Mouse (Mus musculus): ENCODE results near the gene Ank2.

The Ank2 gene

DNA sequence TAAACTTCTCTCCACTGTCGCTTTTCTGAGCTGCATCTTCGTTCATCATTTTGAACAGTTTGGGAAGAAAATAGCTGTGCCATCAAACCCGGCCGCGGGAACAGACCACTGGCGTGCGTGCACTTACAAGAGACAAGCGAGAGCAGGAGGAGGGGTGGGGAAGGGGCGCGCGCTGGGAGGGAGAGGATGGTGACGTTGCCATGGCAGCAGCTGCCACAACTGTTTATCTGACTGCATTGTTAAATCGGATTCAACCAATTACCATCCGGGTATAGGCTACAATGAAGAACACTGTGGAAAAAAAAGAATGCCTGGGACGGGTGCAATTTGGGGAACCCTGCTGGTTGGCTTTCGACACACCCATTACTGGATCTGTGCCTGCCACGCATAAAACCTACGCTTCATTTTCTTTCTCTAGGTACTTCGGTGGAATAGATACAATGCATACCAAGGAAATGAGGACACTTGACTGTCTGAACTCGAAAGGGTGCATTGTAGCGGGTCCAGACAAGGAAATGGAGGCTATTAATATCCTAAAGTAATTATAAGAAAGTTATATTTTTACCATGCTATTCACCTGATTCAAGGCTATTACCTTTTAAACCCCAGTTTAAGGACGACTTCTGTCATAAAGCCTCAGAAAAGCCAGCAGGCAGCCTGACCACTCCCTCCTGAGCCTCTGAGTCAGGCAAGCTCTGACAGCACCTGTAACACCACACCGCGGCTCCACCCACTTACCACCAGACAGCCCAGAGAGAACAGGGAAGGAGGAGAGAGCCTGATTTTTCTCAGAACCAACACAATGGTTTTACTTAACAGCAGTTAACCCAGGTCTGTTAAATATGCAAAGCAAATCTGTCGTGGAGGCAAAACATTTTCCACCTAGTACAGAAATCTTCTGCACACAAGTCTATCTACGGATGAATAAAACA lies 273.1 kb downstream of the Ank2 start:
- DNase-seq, result peak; percentile 87

DNA sequence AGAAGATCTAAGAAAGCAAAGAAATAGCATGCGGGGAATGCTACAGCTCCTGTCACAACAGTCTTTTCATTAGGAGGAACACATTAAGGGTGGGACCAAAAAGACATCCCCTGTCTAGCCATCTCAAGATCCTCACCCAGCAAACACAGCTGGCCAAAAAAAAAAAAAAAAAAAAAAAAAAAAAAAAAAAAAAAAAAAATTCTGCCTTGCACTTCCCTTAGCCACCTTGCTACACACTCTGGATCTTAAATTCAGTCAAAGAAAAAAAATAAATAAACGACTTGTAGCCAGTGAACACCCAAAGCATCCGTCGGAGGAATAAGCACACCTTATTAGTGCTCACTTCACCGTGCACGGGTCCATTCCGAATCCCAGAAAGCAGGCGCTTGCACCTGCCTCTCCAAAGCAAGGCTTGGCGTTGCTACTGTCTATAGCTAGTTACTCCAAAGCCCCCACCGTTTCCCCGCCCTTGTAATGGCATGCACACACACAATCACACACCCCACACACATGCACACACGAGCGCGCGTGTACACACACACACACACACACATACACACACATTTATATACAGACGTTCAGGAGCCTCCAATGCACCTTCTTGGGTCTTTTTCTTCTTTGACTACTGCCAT lies 273.9 kb downstream of the Ank2 start:
- no peak for DNase-seq

GRCm38 (mm10) chr3:127224315-127225166 lies 274.6 kb downstream of the Ank2 start:
- DNase-seq, result peak; percentile 78

DNA sequence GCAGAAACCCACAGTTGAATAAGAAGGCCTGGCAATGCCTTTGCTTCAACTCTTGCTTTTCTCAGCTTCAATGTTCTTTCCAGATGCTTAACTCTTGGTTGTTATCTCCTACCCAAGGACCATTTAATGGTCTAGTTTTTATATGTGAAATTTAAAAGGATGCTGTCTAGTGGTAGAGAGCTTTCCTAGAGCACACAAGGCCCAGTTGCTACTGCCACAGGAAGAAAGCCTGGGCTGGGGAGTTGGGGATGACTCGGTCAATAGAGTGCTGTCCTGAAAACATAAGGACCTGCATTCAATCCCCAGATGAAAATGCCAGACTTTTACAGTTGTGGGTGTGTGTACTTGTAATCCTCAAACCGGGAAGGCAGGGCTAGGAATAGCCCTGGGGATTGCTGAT lies 277.1 kb downstream of the Ank2 start:
- DNase-seq, result no peak

DNA sequence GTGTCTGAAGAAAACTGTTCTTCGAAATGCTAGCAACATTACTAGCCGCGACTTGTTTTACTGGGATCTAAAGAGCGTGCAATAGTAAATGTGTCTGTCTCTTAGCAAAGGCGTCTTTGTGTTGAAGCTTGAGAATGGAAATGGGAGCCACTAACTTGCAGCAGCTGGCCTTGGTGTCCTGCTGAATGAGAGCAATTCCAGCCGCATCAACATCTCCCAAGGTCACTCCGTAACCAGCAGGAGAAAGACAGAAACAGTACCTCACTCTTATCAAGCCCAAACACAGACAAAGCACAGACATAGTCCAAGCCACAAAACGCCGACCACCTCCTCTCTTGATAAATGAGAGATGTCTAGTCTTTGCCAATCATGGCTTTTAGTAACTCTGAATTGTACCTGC lies 278.3 kb downstream of the Ank2 start:
- no peak for DNase-seq

DNA sequence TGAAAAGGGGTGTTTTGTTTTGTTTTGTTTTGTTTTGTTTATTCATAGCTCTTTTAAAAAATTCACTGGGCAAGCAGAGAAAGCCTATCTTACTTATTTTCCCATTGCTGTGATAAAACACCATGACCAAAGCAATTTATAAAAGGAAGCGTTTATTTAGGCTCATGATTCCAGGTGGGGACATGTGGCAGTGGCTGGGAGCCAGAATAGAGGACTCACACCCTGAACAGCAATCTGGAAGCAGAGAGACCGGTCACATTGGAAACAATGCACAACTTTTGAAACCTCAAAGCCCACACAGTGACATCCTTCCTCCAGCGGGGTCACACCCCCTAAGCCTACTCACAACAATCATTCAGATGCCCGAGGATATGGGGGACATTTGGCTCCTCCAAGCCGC lies 285.6 kb downstream of the Ank2 start:
- DNase-seq, result no peak

DNA sequence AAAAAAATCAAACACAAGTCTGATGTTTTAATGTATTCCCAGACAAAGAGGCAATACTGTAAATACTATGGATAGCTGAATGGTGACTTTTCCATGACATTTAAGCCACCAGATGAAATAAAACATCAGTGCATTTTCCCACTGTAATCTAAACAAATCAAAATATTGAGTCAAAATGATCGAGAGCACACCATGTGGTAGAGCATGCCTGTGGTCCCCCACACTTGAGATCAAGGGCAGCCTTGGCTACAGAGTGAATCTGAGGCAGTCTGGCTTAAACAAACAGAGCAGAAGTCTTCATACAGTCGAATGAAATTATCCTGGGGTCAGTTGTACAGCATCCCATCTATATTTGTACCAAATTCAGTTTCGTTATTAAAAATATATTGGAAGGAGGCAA lies 288.0 kb downstream of the Ank2 start:
- DNase-seq, result no peak

DNA sequence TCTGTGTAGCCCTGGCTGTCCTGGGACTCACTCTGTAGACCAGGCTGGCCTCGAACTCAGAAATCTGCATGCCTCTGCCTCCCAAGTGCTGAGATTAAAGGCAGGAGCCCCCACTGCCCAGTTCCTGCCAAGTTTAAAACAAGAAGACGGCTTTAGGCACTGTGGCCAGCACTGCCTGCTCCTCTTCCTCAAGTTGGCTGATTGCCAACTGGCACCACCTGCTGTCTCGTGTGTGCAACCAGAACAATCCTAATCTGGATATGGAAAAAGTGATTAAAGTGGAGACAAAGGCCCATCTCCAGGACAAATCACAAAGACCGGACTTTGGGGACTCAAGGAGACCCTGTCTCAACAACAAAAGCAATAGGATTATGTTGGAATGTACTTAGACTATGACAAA lies 288.6 kb downstream of the Ank2 start:
- no peak for DNase-seq

DNA sequence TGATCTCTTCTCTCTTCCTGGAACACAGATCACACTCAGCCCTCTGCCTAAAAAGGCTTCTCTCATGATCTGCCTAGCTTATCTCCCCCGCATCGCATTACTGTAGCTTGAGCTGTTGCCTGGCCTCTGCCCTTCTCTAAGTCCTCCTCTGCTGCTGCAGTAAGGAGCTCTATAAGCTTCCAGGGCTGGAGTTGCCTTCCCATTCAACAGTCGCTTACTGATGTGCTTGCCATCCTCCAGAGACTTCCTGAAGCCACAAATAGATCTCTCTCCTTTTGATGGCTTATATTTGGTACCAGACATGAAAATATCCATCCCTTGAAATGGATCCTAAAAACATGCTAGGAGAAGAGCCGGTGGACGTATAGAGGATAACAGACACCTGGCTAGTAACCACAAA lies 290.3 kb downstream of the Ank2 start:
- DNase-seq, result no peak

DNA sequence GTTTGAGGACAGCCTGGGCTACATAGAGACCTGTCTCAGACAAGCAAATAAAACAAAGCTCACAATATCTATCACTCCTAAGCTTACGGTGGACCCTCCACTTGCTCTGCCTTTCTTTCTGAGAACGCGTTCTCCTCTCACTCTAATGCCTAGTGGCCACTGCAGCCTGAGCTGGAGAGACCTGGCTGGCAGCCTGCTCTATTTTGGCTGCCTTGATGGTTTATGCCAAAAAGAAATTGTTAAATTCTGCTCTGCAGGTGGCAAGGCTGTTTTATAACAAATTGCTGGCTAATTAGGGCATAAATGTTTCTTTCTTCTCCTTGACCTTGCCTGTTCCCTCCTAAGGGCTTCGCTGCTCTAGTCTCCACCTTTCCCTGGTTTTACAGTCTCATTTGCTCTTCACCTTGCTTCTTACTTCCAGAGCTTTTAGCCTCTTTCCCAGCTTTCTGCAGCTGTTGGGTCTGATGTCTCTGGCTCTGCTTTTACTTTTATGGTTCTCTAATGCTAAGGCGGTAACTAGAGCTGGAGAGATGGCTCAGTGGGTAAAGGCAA lies 293.2 kb downstream of the Ank2 start:
- DNase-seq, result no peak

DNA sequence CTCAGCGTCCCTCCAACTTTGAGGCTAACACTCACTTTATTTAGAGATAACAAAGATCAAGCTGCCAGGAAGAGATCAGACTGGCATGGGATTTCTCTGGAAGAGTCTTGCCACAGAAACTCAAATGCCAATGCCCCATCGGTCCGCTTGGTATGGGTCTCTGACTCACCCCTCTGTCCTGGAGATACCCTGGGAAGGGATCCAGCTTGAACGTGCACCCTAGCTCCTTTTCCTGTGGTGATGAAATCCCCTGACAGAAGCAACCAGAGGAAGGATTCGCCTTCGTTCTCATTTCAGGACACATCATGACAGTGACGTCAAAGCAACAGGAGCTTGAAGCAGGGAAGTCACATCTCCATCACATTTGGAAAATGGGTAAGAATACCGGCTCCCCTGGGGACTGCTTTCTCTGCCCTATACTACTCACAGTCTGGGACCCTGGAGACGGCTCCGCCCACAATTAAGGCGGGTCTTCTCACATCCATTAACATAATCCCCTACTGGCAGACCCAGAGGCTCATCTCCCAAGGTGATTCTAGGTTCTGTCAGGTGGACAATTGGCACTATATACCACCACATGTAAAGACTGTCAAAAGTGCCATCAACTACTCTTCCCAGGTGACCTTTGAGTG lies 296.6 kb downstream of the Ank2 start:
- no peak for DNase-seq

DNA sequence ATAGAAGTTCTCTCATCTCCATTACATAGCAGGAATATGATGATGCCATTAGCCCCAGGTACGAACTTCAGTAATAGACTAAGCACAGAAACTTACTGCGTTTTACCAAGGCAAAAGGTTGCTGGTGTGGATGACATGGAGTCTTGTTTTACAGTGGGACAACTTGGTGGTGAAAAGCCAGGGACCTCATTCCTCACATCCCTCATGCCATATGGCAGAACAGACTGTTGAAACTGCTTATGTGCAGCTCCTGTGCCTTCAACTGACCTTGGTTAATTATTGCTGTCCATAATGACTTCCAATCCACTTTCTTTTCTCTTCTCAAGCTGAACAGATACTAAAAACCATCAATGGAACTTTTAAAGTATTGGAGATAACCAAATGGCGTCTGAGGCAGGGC lies 298.4 kb downstream of the Ank2 start:
- DNase-seq, result no peak

DNA sequence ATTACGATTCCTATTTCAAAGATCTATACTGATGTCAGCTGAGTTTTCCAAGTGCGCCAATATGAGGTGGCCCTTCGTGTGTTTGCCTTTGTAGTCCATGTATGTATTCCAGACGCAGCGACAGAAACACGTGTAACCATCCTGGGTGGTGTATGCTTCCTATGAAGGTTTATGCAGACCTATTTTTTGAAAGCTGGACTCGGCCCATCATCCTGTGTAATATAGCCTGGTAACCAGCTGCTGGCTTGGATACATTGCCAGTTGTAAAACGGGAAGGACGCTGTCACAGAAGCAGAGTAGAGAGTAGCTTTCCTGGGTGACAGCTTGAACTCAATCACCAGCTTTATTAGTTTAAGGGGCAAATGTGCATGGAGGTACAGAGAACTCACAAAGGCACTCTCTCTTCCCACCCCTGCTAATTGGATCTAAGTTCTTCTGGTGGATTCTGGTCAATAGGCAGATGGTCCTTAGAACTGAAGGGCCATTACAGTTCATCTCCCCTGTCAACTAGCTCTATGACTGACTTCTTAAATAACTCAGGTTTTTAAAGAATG lies 300.0 kb downstream of the Ank2 start:
- no peak for DNase-seq

DNA sequence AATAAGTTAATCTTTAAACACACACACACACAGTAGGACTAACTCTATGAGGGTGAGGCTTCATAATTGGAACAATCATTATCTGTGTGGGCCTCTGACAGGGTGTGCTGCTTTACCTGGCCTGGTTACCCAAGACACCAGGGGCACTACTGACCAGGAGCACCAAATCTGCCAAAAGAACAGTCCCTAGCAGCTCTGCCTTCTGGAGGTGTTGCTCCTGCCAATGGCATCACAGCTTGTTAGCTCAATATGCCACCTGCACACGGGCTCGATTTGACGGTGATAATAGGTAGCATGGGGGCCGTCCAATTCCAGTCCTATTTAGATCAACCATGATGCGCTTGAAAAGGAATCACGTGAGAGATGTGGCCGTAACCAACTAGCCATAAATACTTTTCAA lies 300.5 kb downstream of the Ank2 start:
- no peak for DNase-seq

GRCm38 (mm10) chr3:127188789-127189128 lies 310.4 kb downstream of the Ank2 start:
- DNase-seq, result no peak

DNA sequence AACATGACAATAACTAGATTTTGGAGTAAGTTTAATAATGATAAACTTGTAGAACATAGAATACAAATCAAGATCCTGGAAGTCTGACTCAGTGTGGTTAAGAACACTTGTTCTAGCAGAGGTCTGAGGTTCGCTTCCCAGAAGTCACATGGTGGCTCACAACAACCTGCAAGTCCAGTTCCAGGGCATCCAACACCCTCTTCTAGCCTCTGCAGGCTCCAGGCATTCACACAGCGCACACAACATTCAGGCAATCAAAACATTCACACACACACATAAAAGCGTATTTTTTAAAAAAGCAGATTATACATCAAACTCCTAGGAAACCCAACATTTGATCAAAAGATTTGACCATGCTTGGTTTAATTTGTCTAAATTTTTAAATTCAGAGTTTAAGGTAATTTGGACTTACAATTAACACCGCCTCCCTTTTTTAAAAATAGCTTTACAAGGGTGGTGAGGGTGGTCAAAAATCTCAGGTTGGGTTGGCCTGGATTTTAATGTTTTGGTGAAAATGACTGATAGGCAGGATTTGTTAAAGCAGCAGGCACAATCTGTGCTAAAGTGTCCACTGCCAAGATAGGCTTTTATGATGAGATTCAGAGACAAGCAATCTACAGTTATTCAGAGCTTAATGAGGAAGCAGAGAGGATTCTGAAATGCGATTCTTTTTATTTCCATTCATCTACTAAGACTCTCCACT lies 310.9 kb downstream of the Ank2 start:
- DNase-seq, result no peak

- no peak for DNase-seq
Observed at GRCm38 (mm10) chr3:127187081-127187480, 312.1 kb downstream of the Ank2 start.

GRCm38 (mm10) chr3:127186239-127186638 lies 312.9 kb downstream of the Ank2 start:
- DNase-seq, result no peak

GRCm38 (mm10) chr3:127183998-127184753 lies 315.0 kb downstream of the Ank2 start:
- DNase-seq, result no peak

- no peak for DNase-seq
Observed at GRCm38 (mm10) chr3:127172697-127173096, 326.5 kb downstream of the Ank2 start.

GRCm38 (mm10) chr3:127170246-127170645 lies 328.9 kb downstream of the Ank2 start:
- DNase-seq, result peak; percentile 86

Data from heart, adult 11 months (tissue).